Mouse (Mus musculus) hindbrain, embryonic 12.5 days (tissue): ENCODE data around the gene Gpr176. TPM values are rescaled to one million over a fixed set of nuclear protein-coding genes. Genes with fewer than 3 reads are reported as not detected.
A peak's percentile ranks its signal among the peaks of the same experiment; 100 is the strongest.

ENCODE experiments used
- ATAC-seq: fragments of 200-750 bp; cut with Nextera tagmentation; 2 replicates; pipeline ENCODE4 v1.8.0; 2017; ENCODE audit warnings: moderate TSS enrichment; ENCODE audit not compliant: low FRiP score
- H3K27ac ChIP-seq: fragments of 300-500 bp; sonication (generic); 2 replicates; pipeline ENCODE4 v1.5.1; 2016; ENCODE audit warnings: mild to moderate bottlenecking
- H3K27me3 ChIP-seq: fragments of 300-500 bp; sonication (generic); 2 replicates; pipeline ENCODE4 v1.6.1; 2016; ENCODE audit warnings: mild to moderate bottlenecking
- H3K36me3 ChIP-seq: fragments of 300-500 bp; sonication (generic); 2 replicates; pipeline ENCODE4 v1.6.1; 2016; ENCODE audit warnings: mild to moderate bottlenecking
- H3K4me1 ChIP-seq: fragments of 300-500 bp; sonication (generic); 2 replicates; pipeline ENCODE4 v1.6.1; 2016
- H3K4me2 ChIP-seq: fragments of 300-500 bp; sonication (generic); replicated peaks from 2 replicates; pipeline ENCODE4 v1.6.1; 2016; ENCODE audit warnings: mild to moderate bottlenecking
- H3K4me3 ChIP-seq: fragments of 300-500 bp; sonication (generic); 2 replicates; pipeline ENCODE4 v1.5.1; 2016; ENCODE audit warnings: mild to moderate bottlenecking
- H3K9ac ChIP-seq: fragments of 300-500 bp; sonication (generic); 2 replicates; pipeline ENCODE4 v1.6.1; 2016; ENCODE audit warnings: mild to moderate bottlenecking, moderate library complexity
- H3K9me3 ChIP-seq: fragments of 300-500 bp; sonication (generic); replicated peaks from 2 replicates; pipeline ENCODE4 v1.6.1; 2016; ENCODE audit warnings: mild to moderate bottlenecking
- WGBS: fragments of 180-500 bp; shearing (Covaris S2); methylation state at CpG from one replicate; pipeline ENCODE4 v1.1.7; 2016; 5-methylcytosine and 5-hydroxymethylcytosine counted together
- polyA plus RNA-seq: library from polyadenylated mRNA; unstranded; fragments of >200 nt; fragmentation: Nextera tagmentation; extraction: Ambion mirVana; gene quantifications from 2 replicates; pipeline ENCODE4 v1.2.1, GENCODE M21; 2016

The Gpr176 gene
- polyA plus RNA-seq, 1 experiment from 2014 or later: 1.2 TPM

GRCm38 (mm10) chr2:118288326-118289065 is 84.7 kb downstream of the Gpr176 start:
- 90% methylated on average over 9 of the region's 9 CpGs for WGBS

GRCm38 (mm10) chr2:118287678-118288077 is 85.5 kb downstream of the Gpr176 start:
- WGBS: 83% methylated on average over 4 of the region's 4 CpGs

More at GRCm38 (mm10) chr2:118288326-118289065, 84.7 kb downstream of the Gpr176 start:
- Histone ChIP-seq H3K9me3 (no peaks in the 10 kb centered on the region), H3K9ac (no peak overlapping the region), H3K4me3 (no peak overlapping the region), H3K27ac (no peak overlapping the region), H3K4me2 (no peak overlapping the region), H3K4me1 (no peaks in the 10 kb centered on the region), H3K36me3 (no peaks in the 10 kb centered on the region), H3K27me3 (no peaks in the 10 kb centered on the region)
- no peak for ATAC-seq

GRCm38 (mm10) chr2:118282467-118282866 is 90.8 kb downstream of the Gpr176 start:
- Histone ChIP-seq H3K27ac (no peak overlapping the region), H3K9me3 (no peaks in the 10 kb centered on the region)

More at GRCm38 (mm10) chr2:118287678-118288077, 85.5 kb downstream of the Gpr176 start:
- no peaks in the 10 kb centered on the region for H3K9me3 ChIP-seq
- no peaks in the 10 kb centered on the region for H3K36me3 ChIP-seq
- H3K27me3 ChIP-seq: no peaks in the 10 kb centered on the region
- no peak overlapping the region for H3K4me2 ChIP-seq
- no peaks in the 10 kb centered on the region for H3K4me1 ChIP-seq
- no peak overlapping the region for H3K9ac ChIP-seq
- no peak overlapping the region for H3K27ac ChIP-seq
- no peak overlapping the region for H3K4me3 ChIP-seq
- ATAC-seq: no peak

GRCm38 (mm10) chr2:118278249-118278648 is 95.0 kb downstream of the Gpr176 start:
- no peaks in the 10 kb centered on the region for H3K27me3 ChIP-seq
- no peak overlapping the region for H3K27ac ChIP-seq

More at GRCm38 (mm10) chr2:118282467-118282866, 90.8 kb downstream of the Gpr176 start:
- Histone ChIP-seq H3K27me3 (no peaks in the 10 kb centered on the region), H3K4me3 (no peak overlapping the region), H3K4me2 (no peak overlapping the region), H3K36me3 (no peaks in the 10 kb centered on the region), H3K4me1 (no peaks in the 10 kb centered on the region), H3K9ac (no peak overlapping the region)
- ATAC-seq: no peak
- WGBS: 87% methylated on average over 3 of the region's 3 CpGs

GRCm38 (mm10) chr2:118271606-118272005 is 101.6 kb downstream of the Gpr176 start:
- Histone ChIP-seq H3K27ac (no peak overlapping the region), H3K9me3 (no peaks in the 10 kb centered on the region), H3K36me3 (no peaks in the 10 kb centered on the region), H3K4me1 (peaks cover 3% of the 10 kb centered on the region; the same call in 1 of the 2 replicates), H3K4me3 (no peak overlapping the region), H3K4me2 (no peak overlapping the region), H3K27me3 (no peaks in the 10 kb centered on the region), H3K9ac (no peak overlapping the region)
- no peak for ATAC-seq
- WGBS: 86% methylated on average over 10 of the region's 10 CpGs

More at GRCm38 (mm10) chr2:118278249-118278648, 95.0 kb downstream of the Gpr176 start:
- no peak for ATAC-seq
- Histone ChIP-seq H3K4me2 (no peak overlapping the region), H3K9me3 (no peaks in the 10 kb centered on the region), H3K9ac (no peak overlapping the region), H3K4me3 (no peak overlapping the region), H3K36me3 (no peaks in the 10 kb centered on the region), H3K4me1 (peaks cover 3% of the 10 kb centered on the region; the same call in 1 of the 2 replicates)
- 91% methylated on average over 8 of the region's 8 CpGs for WGBS

GRCm38 (mm10) chr2:118270213-118270612 is 103.0 kb downstream of the Gpr176 start:
- Histone ChIP-seq H3K9ac (no peak overlapping the region), H3K4me2 (no peak overlapping the region), H3K4me3 (no peak overlapping the region), H3K4me1 (peaks cover 3% of the 10 kb centered on the region; the same call in 1 of the 2 replicates), H3K27ac (no peak overlapping the region), H3K27me3 (no peaks in the 10 kb centered on the region), H3K9me3 (no peaks in the 10 kb centered on the region), H3K36me3 (no peaks in the 10 kb centered on the region)
- no peak for ATAC-seq
- WGBS: 73% methylated on average over 14 of the region's 14 CpGs

- H3K9me3 ChIP-seq: no peaks in the 10 kb centered on the region
- H3K4me3 ChIP-seq: no peak overlapping the region
- 51% methylated on average over 2 of the region's 2 CpGs for WGBS
- no peak overlapping the region for H3K27ac ChIP-seq
- no peaks in the 10 kb centered on the region for H3K4me1 ChIP-seq
- ATAC-seq: no peak
- H3K27me3 ChIP-seq: no peaks in the 10 kb centered on the region
- H3K4me2 ChIP-seq: no peak overlapping the region
- H3K9ac ChIP-seq: no peak overlapping the region
- no peaks in the 10 kb centered on the region for H3K36me3 ChIP-seq
Measured at GRCm38 (mm10) chr2:118263914-118264201, 109.4 kb downstream of the Gpr176 start.

GRCm38 (mm10) chr2:118263151-118263913 is 109.9 kb downstream of the Gpr176 start:
- Histone ChIP-seq H3K27me3 (no peaks in the 10 kb centered on the region), H3K4me3 (no peak overlapping the region), H3K4me2 (no peak overlapping the region), H3K9me3 (no peaks in the 10 kb centered on the region), H3K4me1 (no peaks in the 10 kb centered on the region), H3K27ac (no peak overlapping the region), H3K36me3 (no peaks in the 10 kb centered on the region), H3K9ac (no peak overlapping the region)
- no peak for ATAC-seq
- 19% methylated on average over 8 of the region's 8 CpGs for WGBS

- no peak overlapping the region for H3K4me3 ChIP-seq
- no peak overlapping the region for H3K4me2 ChIP-seq
- no peak for ATAC-seq
- no peaks in the 10 kb centered on the region for H3K9me3 ChIP-seq
- H3K36me3 ChIP-seq: no peaks in the 10 kb centered on the region
- H3K9ac ChIP-seq: no peak overlapping the region
- no peaks in the 10 kb centered on the region for H3K4me1 ChIP-seq
- H3K27me3 ChIP-seq: no peaks in the 10 kb centered on the region
- H3K27ac ChIP-seq: no peak overlapping the region
- 65% methylated on average over 8 of the region's 8 CpGs for whole genome bisulfite sequencing
Measured at GRCm38 (mm10) chr2:118262673-118263072, 110.5 kb downstream of the Gpr176 start.

GRCm38 (mm10) chr2:118259746-118260145 is 113.5 kb downstream of the Gpr176 start:
- Histone ChIP-seq H3K4me3 (no peak overlapping the region), H3K4me1 (peaks cover 1% of the 10 kb centered on the region; the same call in 1 of the 2 replicates)

GRCm38 (mm10) chr2:118257094-118257493 is 116.1 kb downstream of the Gpr176 start:
- H3K4me1 ChIP-seq: peaks cover 5% of the 10 kb centered on the region; the same call in 1 of the 2 replicates
- peak overlapping the region; percentile 38; the same call in 1 of the 2 replicates for H3K4me3 ChIP-seq
- 77% methylated on average over 8 of the region's 8 CpGs for WGBS
- no peaks in the 10 kb centered on the region for H3K27me3 ChIP-seq
- H3K9ac ChIP-seq: no peak overlapping the region
- H3K9me3 ChIP-seq: no peaks in the 10 kb centered on the region
- ATAC-seq: no peak
- H3K27ac ChIP-seq: no peak overlapping the region
- H3K4me2 ChIP-seq: peak overlapping the region; percentile 57
- H3K36me3 ChIP-seq: no peaks in the 10 kb centered on the region

More at GRCm38 (mm10) chr2:118259746-118260145, 113.5 kb downstream of the Gpr176 start:
- H3K36me3 ChIP-seq: no peaks in the 10 kb centered on the region
- no peaks in the 10 kb centered on the region for H3K27me3 ChIP-seq
- 86% methylated on average over 5 of the region's 5 CpGs for WGBS
- no peak overlapping the region for H3K9ac ChIP-seq
- no peak overlapping the region for H3K27ac ChIP-seq
- no peak overlapping the region for H3K4me2 ChIP-seq
- no peaks in the 10 kb centered on the region for H3K9me3 ChIP-seq
- ATAC-seq: no peak

GRCm38 (mm10) chr2:118256621-118257053 is 116.6 kb downstream of the Gpr176 start, which contains the start of gene Fsip1:
Fsip1 (minus strand) TSS chr2:118256966.
- Histone ChIP-seq H3K36me3 (no peaks in the 10 kb centered on the region), H3K9ac (peak within 1 kb of the TSS; percentile 39; the same call in 1 of the 2 replicates), H3K9me3 (no peaks in the 10 kb centered on the region), H3K4me3 (peak within 1 kb of the TSS; percentile 38), H3K27ac (0 out of 2 replicates have a peak within 1 kb of the TSS, but pooled peaks have one; percentile 24), H3K27me3 (no peaks in the 10 kb centered on the region), H3K4me2 (peak within 1 kb of the TSS; percentile 57), H3K4me1 (peaks cover 5% of the 10 kb centered on the region; the same call in 1 of the 2 replicates)
- peak; percentile 86 for ATAC-seq
- WGBS: 2% methylated on average over 25 of the region's 25 CpGs
